ENCODE assay signal across 19 mouse cellular contexts in genomic region chr2:124101201-124101517, GRCm38 (mm10). TPM values are rescaled to one million over a fixed set of nuclear protein-coding genes. Genes with fewer than 3 reads are reported as not detected.
DNase-seq lines count a peak whose midpoint lies in the region; ATAC-seq and TF ChIP-seq lines count a peak whose summit lies in the region.
"Had no signal": no experiment of that assay in that cellular context is flagged by ENCODE, and none has a peak within 500 bp of the region (broad histone marks: within the 10 kb centered on the region; RNA-seq: fewer than 3 reads in every experiment).

No protein-coding gene starts in this region.

- H3K4me3 ChIP-seq in forebrain, embryonic 16.5 days (replicated peaks; ENCODE audit: low read length), result no peak overlapping the region
- H3K4me3 ChIP-seq in forebrain, postnatal 0 days (ENCODE audit: low read depth, low read length), result no peak overlapping the region
- no peak overlapping the region for H3K4me3 ChIP-seq in intestine, embryonic 15.5 days (replicated peaks)
- H3K4me3 ChIP-seq in intestine, postnatal 0 days (ENCODE audit: low read depth, low read length), result no peak overlapping the region
- no peak overlapping the region for H3K4me3 ChIP-seq in midbrain, embryonic 13.5 days (replicated peaks)
- no peak overlapping the region for H3K4me3 ChIP-seq in midbrain, embryonic 10.5 days
- no peak overlapping the region for H3K4me3 ChIP-seq in hindbrain, embryonic 16.5 days (ENCODE audit: low read length)
- H3K4me3 ChIP-seq: embryonic facial prominence, embryonic 12.5 days; forebrain, embryonic 10.5 days; left cerebral cortex, adult 2 months; limb, embryonic 12.5 days; liver, embryonic 15.5 days; lung, embryonic 15.5 days had no signal

- no peak for TF ChIP-seq CTCF in forebrain, postnatal 0 days (IDR thresholded peaks at IDR 0.05; ENCODE audit: low read depth)
- TF ChIP-seq CTCF in intestine, postnatal 0 days (IDR thresholded peaks at IDR 0.05; ENCODE audit: low read depth), result no peak

- H3K4me2 ChIP-seq in forebrain, embryonic 16.5 days (ENCODE audit: low read length), result no peak overlapping the region
- H3K4me2 ChIP-seq in forebrain, postnatal 0 days (ENCODE audit: low read depth), result no peak overlapping the region; the same call in 1 of the 2 replicates
- no peak overlapping the region for H3K4me2 ChIP-seq in intestine, embryonic 15.5 days (replicated peaks)
- H3K4me2 ChIP-seq in intestine, postnatal 0 days (replicated peaks; ENCODE audit: low read depth), result no peak overlapping the region
- H3K4me2 ChIP-seq in midbrain, embryonic 13.5 days (replicated peaks), result no peak overlapping the region
- H3K4me2 ChIP-seq in hindbrain, embryonic 16.5 days (ENCODE audit: low read length), result no peak overlapping the region
- H3K4me2 ChIP-seq: embryonic facial prominence, embryonic 12.5 days; limb, embryonic 12.5 days; liver, embryonic 15.5 days; lung, embryonic 15.5 days had no signal

- DNase-seq in forebrain, postnatal 0 days, result no peak
- DNase-seq in midbrain, embryonic 10.5 days (ENCODE audit: low spot score), result no peak
- DNase-seq: thymus, adult 18-20 months had no signal

- peak overlapping the region; percentile 47; the same call in 1 of the 2 replicates for H3K27ac ChIP-seq in forebrain, embryonic 16.5 days (ENCODE audit: low read length)
- H3K27ac ChIP-seq in forebrain, postnatal 0 days (ENCODE audit: low read depth, low read length), result no peak overlapping the region
- no peak overlapping the region for H3K27ac ChIP-seq in intestine, embryonic 15.5 days
- no peak overlapping the region for H3K27ac ChIP-seq in intestine, postnatal 0 days (ENCODE audit: low read depth, low read length)
- H3K27ac ChIP-seq in midbrain, embryonic 13.5 days, result no peak overlapping the region
- no peak overlapping the region for H3K27ac ChIP-seq in midbrain, embryonic 10.5 days (replicated peaks)
- H3K27ac ChIP-seq in hindbrain, embryonic 16.5 days (ENCODE audit: low read depth, low read length), result no peak overlapping the region
- H3K27ac ChIP-seq: embryonic facial prominence, embryonic 12.5 days; forebrain, embryonic 10.5 days; left cerebral cortex, adult 2 months; limb, embryonic 12.5 days; liver, embryonic 15.5 days; lung, embryonic 15.5 days; macrophage had no signal

- H3K4me1 ChIP-seq in forebrain, embryonic 16.5 days (replicated peaks; ENCODE audit: control insufficient read depth, insufficient read depth, low read length), result peaks cover 13% of the 10 kb centered on the region
- H3K4me1 ChIP-seq in forebrain, postnatal 0 days (ENCODE audit: insufficient read depth), result 0 out of 2 replicates have a peak, but pooled peaks cover 16% of the 10 kb centered on the region
- H3K4me1 ChIP-seq in intestine, embryonic 15.5 days (replicated peaks), result no peaks in the 10 kb centered on the region
- no peaks in the 10 kb centered on the region for H3K4me1 ChIP-seq in intestine, postnatal 0 days (replicated peaks; ENCODE audit: control insufficient read depth, insufficient read depth, low read length)
- H3K4me1 ChIP-seq in midbrain, embryonic 13.5 days (replicated peaks), result 0 out of 2 replicates have a peak, but pooled peaks cover 5% of the 10 kb centered on the region
- H3K4me1 ChIP-seq in midbrain, embryonic 10.5 days, result no peaks in the 10 kb centered on the region
- H3K4me1 ChIP-seq in hindbrain, embryonic 16.5 days (ENCODE audit: control insufficient read depth, insufficient read depth, low read depth, low read length), result peaks cover 6% of the 10 kb centered on the region
- H3K4me1 ChIP-seq: embryonic facial prominence, embryonic 12.5 days; limb, embryonic 12.5 days; liver, embryonic 15.5 days had no signal

- no peaks in the 10 kb centered on the region for H3K36me3 ChIP-seq in forebrain, embryonic 16.5 days (ENCODE audit: control insufficient read depth, insufficient read depth)
- no peaks in the 10 kb centered on the region for H3K36me3 ChIP-seq in forebrain, postnatal 0 days (ENCODE audit: insufficient read depth)
- no peaks in the 10 kb centered on the region for H3K36me3 ChIP-seq in intestine, embryonic 15.5 days
- H3K36me3 ChIP-seq in intestine, postnatal 0 days (ENCODE audit: control insufficient read depth, insufficient read depth), result no peaks in the 10 kb centered on the region
- H3K36me3 ChIP-seq in midbrain, embryonic 13.5 days, result no peaks in the 10 kb centered on the region
- H3K36me3 ChIP-seq in midbrain, embryonic 10.5 days, result no peaks in the 10 kb centered on the region
- no peaks in the 10 kb centered on the region for H3K36me3 ChIP-seq in hindbrain, embryonic 16.5 days (ENCODE audit: control insufficient read depth, insufficient read depth, low read length)
- H3K36me3 ChIP-seq: embryonic facial prominence, embryonic 12.5 days; forebrain, embryonic 10.5 days; limb, embryonic 12.5 days; liver, embryonic 15.5 days; lung, embryonic 15.5 days had no signal

- H3K27me3 ChIP-seq in forebrain, embryonic 16.5 days (replicated peaks; ENCODE audit: control insufficient read depth, insufficient read depth, low read length), result no peaks in the 10 kb centered on the region
- H3K27me3 ChIP-seq in forebrain, postnatal 0 days (ENCODE audit: insufficient read depth, low read length), result no peaks in the 10 kb centered on the region
- no peaks in the 10 kb centered on the region for H3K27me3 ChIP-seq in intestine, embryonic 15.5 days (replicated peaks)
- H3K27me3 ChIP-seq in intestine, postnatal 0 days (replicated peaks; ENCODE audit: control insufficient read depth, insufficient read depth, low read length), result no peaks in the 10 kb centered on the region
- peaks cover 7% of the 10 kb centered on the region; the same call in 1 of the 2 replicates for H3K27me3 ChIP-seq in midbrain, embryonic 13.5 days
- H3K27me3 ChIP-seq in midbrain, embryonic 10.5 days (ENCODE audit: low read depth, poor library complexity, severe bottlenecking), result 0 out of 2 replicates have a peak, but pooled peaks cover 8% of the 10 kb centered on the region
- H3K27me3 ChIP-seq in hindbrain, embryonic 16.5 days (replicated peaks; ENCODE audit: control insufficient read depth, insufficient read depth, low read length), result no peaks in the 10 kb centered on the region
- H3K27me3 ChIP-seq: embryonic facial prominence, embryonic 12.5 days; limb, embryonic 12.5 days; liver, embryonic 15.5 days; lung, embryonic 15.5 days had no signal

- ATAC-seq in forebrain, embryonic 16.5 days, result no peak
- no peak for ATAC-seq in forebrain, postnatal 0 days
- peak; percentile 28; the same call in 1 of the 2 replicates for ATAC-seq in intestine, embryonic 15.5 days
- ATAC-seq in intestine, postnatal 0 days, result no peak
- ATAC-seq in midbrain, embryonic 13.5 days, result peak; percentile 53
- ATAC-seq in hindbrain, embryonic 16.5 days, result peak; percentile 70; the same call in 1 of the 2 replicates
- ATAC-seq: CD4-positive, CD25-positive, alpha-beta regulatory T cell, adult 4 months had no signal

- no peaks in the 10 kb centered on the region for H3K9me3 ChIP-seq in forebrain, embryonic 16.5 days (ENCODE audit: control insufficient read depth, low read length)
- no peaks in the 10 kb centered on the region for H3K9me3 ChIP-seq in forebrain, postnatal 0 days (ENCODE audit: low read length)
- no peaks in the 10 kb centered on the region for H3K9me3 ChIP-seq in intestine, embryonic 15.5 days
- no peaks in the 10 kb centered on the region for H3K9me3 ChIP-seq in intestine, postnatal 0 days (ENCODE audit: control insufficient read depth)
- H3K9me3 ChIP-seq in midbrain, embryonic 13.5 days, result no peaks in the 10 kb centered on the region
- H3K9me3 ChIP-seq in midbrain, embryonic 10.5 days (replicated peaks), result no peaks in the 10 kb centered on the region
- H3K9me3 ChIP-seq in hindbrain, embryonic 16.5 days (ENCODE audit: control insufficient read depth, low read length), result no peaks in the 10 kb centered on the region
- H3K9me3 ChIP-seq: embryonic facial prominence, embryonic 12.5 days; forebrain, embryonic 10.5 days; limb, embryonic 12.5 days; liver, embryonic 15.5 days; lung, embryonic 15.5 days had no signal

- H3K9ac ChIP-seq in forebrain, embryonic 16.5 days (replicated peaks; ENCODE audit: low read depth, low read length), result no peak overlapping the region
- H3K9ac ChIP-seq in forebrain, postnatal 0 days, result no peak overlapping the region
- H3K9ac ChIP-seq in intestine, embryonic 15.5 days, result no peak overlapping the region
- no peak overlapping the region for H3K9ac ChIP-seq in intestine, postnatal 0 days (ENCODE audit: low read depth, low read length)
- no peak overlapping the region for H3K9ac ChIP-seq in midbrain, embryonic 13.5 days (replicated peaks)
- H3K9ac ChIP-seq in hindbrain, embryonic 16.5 days (ENCODE audit: low read depth, low read length), result no peak overlapping the region
- H3K9ac ChIP-seq: embryonic facial prominence, embryonic 12.5 days; limb, embryonic 12.5 days; liver, embryonic 15.5 days; lung, embryonic 15.5 days had no signal

RNA-seq across cellular contexts. Expression of gene Sema6d, which starts 11.4 kb away (rescaled TPM):
- 27.7 and 32.2 TPM in 2 replicates for polyA plus RNA-seq in forebrain, embryonic 16.5 days (2015; fragmentation: Nextera tagmentation; extraction: Ambion mirVana)
- 41.9 and 65.1 TPM in 2 replicates for total RNA-seq in forebrain, postnatal 0 days (2014; rRNA removed)
- polyA plus RNA-seq in forebrain, postnatal 0 days (2015; fragmentation: Nextera tagmentation; extraction: Ambion mirVana), result 8.4 and 22.5 TPM in 2 replicates
- polyA plus RNA-seq in intestine, embryonic 15.5 days (2015; fragmentation: Nextera tagmentation; extraction: Ambion mirVana), result 11.9 and 13.7 TPM in 2 replicates
- 10.4 and 11.4 TPM in 2 replicates for polyA plus RNA-seq in intestine, postnatal 0 days (2015; fragmentation: Nextera tagmentation; extraction: Ambion mirVana)
- 20.5 and 22.1 TPM in 2 replicates for polyA plus RNA-seq in midbrain, embryonic 13.5 days (2015; fragmentation: Nextera tagmentation; extraction: Ambion mirVana)
- polyA plus RNA-seq in midbrain, embryonic 10.5 days (2016; fragmentation: Nextera tagmentation; extraction: Ambion mirVana), result 7.7 and 10.2 TPM in 2 replicates
- 41.3 and 45.2 TPM in 2 replicates for polyA plus RNA-seq in hindbrain, embryonic 16.5 days (2015; fragmentation: Nextera tagmentation; extraction: Ambion mirVana)
- total RNA-seq: megakaryocyte-erythroid progenitor cell, adult 5-6 weeks; monocyte, adult 5-6 weeks; neutrophil, adult 5-6 weeks had no signal

Comparison
In these comparisons a context has a peak if more than half of its experiments do, and no peak if none do; other contexts are left out.
1. ATAC-seq: peak in intestine, embryonic 15.5 days (single experiment), midbrain, embryonic 13.5 days (single experiment) and hindbrain, embryonic 16.5 days (single experiment); none in forebrain, embryonic 16.5 days (single experiment), forebrain, postnatal 0 days (single experiment) and intestine, postnatal 0 days (single experiment).